Comparison of ENCODE assay signal across 17 mouse cellular contexts in genomic region chr3:94587962-94588361, GRCm38 (mm10). TPM values are rescaled to one million over a fixed set of nuclear protein-coding genes. Genes with fewer than 3 reads are reported as not detected.
DNase-seq lines count a peak whose midpoint lies in the region; ATAC-seq and TF ChIP-seq lines count a peak whose summit lies in the region.
"Had no signal": no experiment of that assay in that cellular context is flagged by ENCODE, and none has a peak within 500 bp of the region (broad histone marks: within the 10 kb centered on the region; RNA-seq: fewer than 3 reads in every experiment).

No protein-coding gene starts in this region.

- no peak overlapping the region for H3K9ac ChIP-seq in lung, postnatal 0 days (replicated peaks; ENCODE audit: low read depth)
- H3K9ac ChIP-seq: forebrain, embryonic 12.5 days; liver, embryonic 14.5 days; midbrain, embryonic 12.5 days had no signal

- no peaks in the 10 kb centered on the region for H3K36me3 ChIP-seq in lung, postnatal 0 days (ENCODE audit: insufficient read depth, low read length)
- H3K36me3 ChIP-seq: forebrain, embryonic 12.5 days; midbrain, embryonic 12.5 days had no signal

- TF ChIP-seq POLR2A in bone marrow, adult 2 months (IDR thresholded peaks at IDR 0.05; ENCODE audit: borderline replicate concordance, control insufficient read depth, low read depth, low read length), result no peak

- H3K27ac ChIP-seq in lung, postnatal 0 days (ENCODE audit: low read length), result no peak overlapping the region
- H3K27ac ChIP-seq in bone marrow, adult 2 months (ENCODE audit: control insufficient read depth, insufficient read depth, low read depth, low read length, poor library complexity), result peak overlapping the region; percentile 53; the same call in 1 of the 2 replicates
- H3K27ac ChIP-seq: forebrain, embryonic 12.5 days; left cerebral cortex, adult 2 months; liver, embryonic 14.5 days; midbrain, embryonic 12.5 days had no signal

- TF ChIP-seq EP300 in lung, postnatal 0 days (IDR thresholded peaks at IDR 0.05), result no peak

- intact Hi-C loops in heart, postnatal 14 days (cut with DNase I), result loop anchor here (5.0 kb wide), 1 partner anchor 276 kb away; the partner anchor contains the start of gene Them4

- TF ChIP-seq CTCF in lung, postnatal 0 days (IDR thresholded peaks at IDR 0.05), result no peak
- no peak for TF ChIP-seq CTCF in bone marrow, adult 2 months (IDR thresholded peaks at IDR 0.05; ENCODE audit: control insufficient read depth, insufficient read depth, low read length)

- no peak overlapping the region for H3K4me3 ChIP-seq in lung, postnatal 0 days (ENCODE audit: low read depth, low read length)
- H3K4me3 ChIP-seq in bone marrow, adult 2 months (replicated peaks; ENCODE audit: control insufficient read depth, low read depth, low read length), result peak overlapping the region; percentile 21
- H3K4me3 ChIP-seq: forebrain, embryonic 12.5 days; left cerebral cortex, adult 2 months; midbrain, embryonic 12.5 days had no signal

- no peaks in the 10 kb centered on the region for H3K4me1 ChIP-seq in lung, postnatal 0 days (ENCODE audit: insufficient read depth, low read depth, low read length)
- H3K4me1 ChIP-seq in bone marrow, adult 2 months (ENCODE audit: control insufficient read depth, insufficient read depth, low read length), result peaks cover 2% of the 10 kb centered on the region; the same call in 1 of the 2 replicates
- H3K4me1 ChIP-seq: forebrain, embryonic 12.5 days; midbrain, embryonic 12.5 days had no signal

- peak; percentile 51 for DNase-seq in lung, postnatal 0 days (ENCODE audit: low spot score)
- no peak for DNase-seq in lung, postnatal 14 days
- DNase-seq in lung, postnatal 10 days, result peak; percentile 14
- DNase-seq in heart, postnatal 14 days, result no peak
- DNase-seq in heart, adult 9 months (ENCODE audit: low spot score in 2 of 2), result no peak
- DNase-seq: cerebellum, adult 11 months; kidney, adult 11 months; thymus, postnatal 36 days had no signal

- H3K9me3 ChIP-seq in lung, postnatal 0 days (ENCODE audit: low read length), result no peaks in the 10 kb centered on the region
- H3K9me3 ChIP-seq: forebrain, embryonic 12.5 days; midbrain, embryonic 12.5 days had no signal

- WGBS in lung, postnatal 0 days, result 72% methylated on average over 5 of the region's 5 CpGs
- WGBS in bone marrow, adult 2 months, result 41% methylated on average over 5 of the region's 5 CpGs

- peak; percentile 66 for ATAC-seq in lung, postnatal 0 days
- ATAC-seq in CD4-positive, CD25-positive, alpha-beta regulatory T cell, adult 4 months, result no peak

- no peaks in the 10 kb centered on the region for H3K27me3 ChIP-seq in lung, postnatal 0 days (replicated peaks; ENCODE audit: insufficient read depth, low read length)
- H3K27me3 ChIP-seq: forebrain, embryonic 12.5 days; midbrain, embryonic 12.5 days had no signal

- H3K4me2 ChIP-seq in lung, postnatal 0 days (replicated peaks; ENCODE audit: low read depth, low read length), result no peak overlapping the region
- H3K4me2 ChIP-seq: forebrain, embryonic 12.5 days; midbrain, embryonic 12.5 days had no signal

RNA-seq across cellular contexts. Expression of gene Snx27, which starts 5.4 kb away (rescaled TPM):
- polyA plus RNA-seq in lung, postnatal 0 days (2015; fragmentation: Nextera tagmentation; extraction: Ambion mirVana), result 21.5 and 28.3 TPM in 2 replicates
- polyA plus RNA-seq in bone marrow, adult 2 months (2011; ENCODE audit: insufficient read depth, insufficient read length, low replicate concordance, missing spikeins), result 13.9 and 14.1 TPM in 2 replicates
- 10 to 100 TPM; 17.1 TPM for polyA plus RNA-seq in CD4-positive, CD25-positive, alpha-beta regulatory T cell, adult 4 months (2017; shearing (Covaris generic))
- total RNA-seq in heart, postnatal 14 days (2021), result 10 to 100 TPM; 24.4 to 28.6 TPM

RNA-seq across cellular contexts. Expression of gene Gm10972, which starts 55.0 kb away (rescaled TPM):
- polyA plus RNA-seq in lung, postnatal 0 days (2015; fragmentation: Nextera tagmentation; extraction: Ambion mirVana), result not detected in 2 replicates
- not detected in 2 replicates for polyA plus RNA-seq in bone marrow, adult 2 months (2011; ENCODE audit: insufficient read depth, insufficient read length, low replicate concordance, missing spikeins)
- polyA plus RNA-seq in CD4-positive, CD25-positive, alpha-beta regulatory T cell, adult 4 months (2017; shearing (Covaris generic)), result not detected
- total RNA-seq in heart, postnatal 14 days (2021), result not detected
- total RNA-seq: ES-E14; heart, postnatal 25 days; left cerebral cortex, adult 2 months had no signal
- polyA plus RNA-seq: forebrain, embryonic 12.5 days; large intestine, adult 2 months; liver, embryonic 14.5 days; midbrain, embryonic 12.5 days had no signal

Comparison
In these comparisons a context has a peak if more than half of its experiments do, and no peak if none do; other contexts are left out.
1. DNase-seq: peak in lung, postnatal 0 days (single experiment) and lung, postnatal 10 days (single experiment); none in lung, postnatal 14 days (single experiment), heart, postnatal 14 days (0 of 2) and heart, adult 9 months (0 of 2).